ENCODE assay signal across 13 mouse cellular contexts in the genomic region with DNA sequence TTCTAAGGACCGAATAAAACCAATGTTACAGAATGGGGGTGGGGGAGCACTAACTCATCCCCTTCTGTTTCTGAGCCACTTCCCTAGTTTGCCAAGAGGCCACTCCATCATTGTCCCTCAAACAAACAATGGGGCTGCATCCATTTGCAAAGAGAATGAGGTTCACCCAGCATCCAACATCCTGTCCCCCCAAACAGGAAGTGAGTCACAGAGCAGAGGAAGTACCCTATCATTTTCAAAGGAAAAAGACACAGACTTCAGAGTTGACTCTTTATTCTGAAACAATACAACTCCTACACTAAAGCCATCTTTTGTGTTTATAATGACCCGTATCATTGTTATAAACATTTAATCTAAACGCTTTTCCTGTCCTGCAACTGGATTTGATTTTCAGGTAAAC.
A peak's percentile ranks its signal among the peaks of the same experiment; 100 is the strongest.
DNase-seq lines count a peak whose midpoint lies in the region; ATAC-seq and TF ChIP-seq lines count a peak whose summit lies in the region.
"Had no signal": no experiment of that assay in that cellular context is flagged by ENCODE, and none has a peak within 500 bp of the region (broad histone marks: within the 10 kb centered on the region; RNA-seq: fewer than 3 reads in every experiment).

No protein-coding gene starts in this region.

- intact Hi-C loops in heart, postnatal 25 days (cut with DNase I) = loop anchor here (5.0 kb wide), 1 partner anchor 158 kb away; no protein-coding TSS in a partner anchor

- H3K9me3 ChIP-seq in midbrain, postnatal 0 days (ENCODE audit: low read length) = no peaks in the 10 kb centered on the region
- H3K9me3 ChIP-seq: forebrain, embryonic 10.5 days; limb, embryonic 10.5 days had no signal

- TF ChIP-seq CTCF in midbrain, postnatal 0 days (IDR thresholded peaks at IDR 0.05) = no peak

- peaks cover 14% of the 10 kb centered on the region for H3K4me1 ChIP-seq in midbrain, postnatal 0 days (ENCODE audit: insufficient read depth, low read length)

- no peak overlapping the region for H3K4me3 ChIP-seq in midbrain, postnatal 0 days (ENCODE audit: low read depth, low read length)
- H3K4me3 ChIP-seq: forebrain, embryonic 10.5 days; limb, embryonic 10.5 days; myocyte had no signal

- no peak overlapping the region for H3K9ac ChIP-seq in midbrain, postnatal 0 days (replicated peaks; ENCODE audit: low read length, poor library complexity, severe bottlenecking)

- ATAC-seq in common myeloid progenitor, adult 5-6 weeks (replicated peaks; ENCODE audit: low read depth, poor library complexity, severe bottlenecking) = peak; percentile 60
- ATAC-seq in midbrain, postnatal 0 days (ENCODE audit: low FRiP score) = no peak
- ATAC-seq: Patski had no signal

- H3K27me3 ChIP-seq in midbrain, postnatal 0 days (ENCODE audit: insufficient read depth, low read length) = no peaks in the 10 kb centered on the region
- H3K27me3 ChIP-seq: Patski had no signal

- no peak overlapping the region for H3K4me2 ChIP-seq in midbrain, postnatal 0 days (ENCODE audit: low read depth, low read length, poor library complexity, severe bottlenecking)

- H3K36me3 ChIP-seq in midbrain, postnatal 0 days (ENCODE audit: insufficient read depth, low read length) = no peaks in the 10 kb centered on the region
- H3K36me3 ChIP-seq: forebrain, embryonic 10.5 days; limb, embryonic 10.5 days had no signal

- 82% methylated on average over 3 of the region's 3 CpGs for WGBS in midbrain, postnatal 0 days

- peak; percentile 94 for DNase-seq in heart, adult 11 months
- DNase-seq in heart, postnatal 25 days (ENCODE audit: low spot score) = no peak
- peak; percentile 73 for DNase-seq in 416B (ENCODE audit: low read depth)
- DNase-seq in kidney, postnatal 36 days = peak; percentile 35 to 61
- DNase-seq in midbrain, postnatal 0 days (ENCODE audit: low spot score) = no peak
- no peak for DNase-seq in left cerebral cortex, adult 8-10 months (ENCODE audit: low spot score in 2 of 2)
- no peak for DNase-seq in frontal cortex, postnatal 36 days (ENCODE audit: low spot score in 2 of 2)

- no peak overlapping the region for H3K27ac ChIP-seq in midbrain, postnatal 0 days (ENCODE audit: low read depth, low read length)
- H3K27ac ChIP-seq: forebrain, embryonic 10.5 days; limb, embryonic 10.5 days; macrophage had no signal

Comparison
In these comparisons a context has a peak if more than half of its experiments do, and no peak if none do; other contexts are left out.
1. DNase-seq: peak in heart, adult 11 months (single experiment), 416B (single experiment) and kidney, postnatal 36 days (2 of 2); none in heart, postnatal 25 days (single experiment), midbrain, postnatal 0 days (single experiment), left cerebral cortex, adult 8-10 months (0 of 2) and frontal cortex, postnatal 36 days (0 of 2).